Mouse (Mus musculus) common myeloid progenitor, adult 5-6 weeks (primary cell): Measurements from ENCODE around the gene Phldb3. TPM values are rescaled to one million over a fixed set of nuclear protein-coding genes. Genes with fewer than 3 reads are reported as not detected.

Source experiments
- ATAC-seq: replicated peaks from 2 replicates; pipeline ENCODE4 v1.8.0; 2016; ENCODE audit warnings: low read depth, mild to moderate bottlenecking, moderate TSS enrichment, inconsistent platforms; ENCODE audit not compliant: poor library complexity, severe bottlenecking
- total RNA-seq: library from RNA; stranded (forward); fragments of 200-1000, 187-1606 nt; gene quantifications from 2 replicates; pipeline ENCODE4 v1.2.3, GENCODE M21; 2017

Gene Phldb3
- total RNA-seq, 1 experiment from 2014 or later = 9.6 TPM

- ATAC-seq = peak; percentile 96
These were observed 18.4 kb downstream of the Phldb3 start for GRCm38 (mm10) chr7:24628685-24629610.

GRCm38 (mm10) chr7:24629672-24630071, 19.1 kb downstream of the Phldb3 start:
- no peak for ATAC-seq

GRCm38 (mm10) chr7:24630116-24630880, 19.7 kb downstream of the Phldb3 start:
- no peak for ATAC-seq

- ATAC-seq = no peak
These were observed 25.7 kb downstream of the Phldb3 start, which contains the start of gene Lypd3 for GRCm38 (mm10) chr7:24636264-24636663. Lypd3 (plus strand) TSS chr7:24636550.

GRCm38 (mm10) chr7:24637046-24637445, 26.5 kb downstream of the Phldb3 start:
- ATAC-seq = no peak

GRCm38 (mm10) chr7:24638026-24638856, 27.7 kb downstream of the Phldb3 start:
- ATAC-seq = peak; percentile 50

- ATAC-seq = no peak
These were observed 29.9 kb downstream of the Phldb3 start for GRCm38 (mm10) chr7:24640450-24640849.

- peak; percentile 67 for ATAC-seq
These were observed 31.9 kb downstream of the Phldb3 start for GRCm38 (mm10) chr7:24642491-24642890.

- no peak for ATAC-seq
These were observed 33.9 kb downstream of the Phldb3 start for GRCm38 (mm10) chr7:24644492-24644891.

- peak; percentile 48; the same call in 1 of the 2 replicates for ATAC-seq
These were observed 34.4 kb downstream of the Phldb3 start for GRCm38 (mm10) chr7:24644996-24645395.

GRCm38 (mm10) chr7:24646486-24646885, 35.9 kb downstream of the Phldb3 start:
- no peak for ATAC-seq

- ATAC-seq = peak; percentile 84
These were observed 43.1 kb downstream of the Phldb3 start for GRCm38 (mm10) chr7:24653681-24654080.

- no peak for ATAC-seq
These were observed 49.3 kb downstream of the Phldb3 start for GRCm38 (mm10) chr7:24659737-24660357.

- ATAC-seq = peak; percentile 49
These were observed 50.7 kb downstream of the Phldb3 start for GRCm38 (mm10) chr7:24661118-24661904.

GRCm38 (mm10) chr7:24662575-24662974, 52.0 kb downstream of the Phldb3 start:
- ATAC-seq = peak; percentile 90

- ATAC-seq = no peak
These were observed 53.7 kb downstream of the Phldb3 start for GRCm38 (mm10) chr7:24664301-24664700.

- no peak for ATAC-seq
These were observed 54.4 kb downstream of the Phldb3 start for GRCm38 (mm10) chr7:24664959-24665358.

GRCm38 (mm10) chr7:24671944-24672439, 61.4 kb downstream of the Phldb3 start:
- no peak for ATAC-seq

GRCm38 (mm10) chr7:24676575-24676974, 66.0 kb downstream of the Phldb3 start, which contains the start of gene Tex101:
Tex101 (minus strand) TSS chr7:24676675.
- ATAC-seq = no peak
